Mouse (Mus musculus) limb, embryonic 11.5 days (tissue): ENCODE data around the gene Gfer. TPM values are rescaled to one million over a fixed set of nuclear protein-coding genes. Genes with fewer than 3 reads are reported as not detected.

Source experiments
- ATAC-seq: fragments of 200-750 bp; cut with Nextera tagmentation; 2 replicates; pipeline ENCODE4 v1.8.0; 2017; ENCODE audit warnings: low read depth; ENCODE audit not compliant: insufficient number of reproducible peaks, low FRiP score, low TSS enrichment
- DNase-seq: peaks from one replicate; pipeline ENCODE4 v3.0.0-alpha.2; 2015; ENCODE audit warnings: low spot score
- H3K27ac ChIP-seq: fragments of 300-500 bp; sonication (generic); replicated peaks from 2 replicates; pipeline ENCODE4 v1.5.1; 2014; ENCODE audit warnings: low read depth, mild to moderate bottlenecking, low read length
- H3K27me3 ChIP-seq: fragments of 300-500 bp; sonication (generic); 2 replicates; pipeline ENCODE4 v1.6.1; 2014; ENCODE audit warnings: mild to moderate bottlenecking, low read length, mixed read lengths; ENCODE audit not compliant: control insufficient read depth, insufficient read depth
- H3K36me3 ChIP-seq: fragments of 300-500 bp; sonication (generic); 2 replicates; pipeline ENCODE4 v1.6.1; 2014; ENCODE audit warnings: mild to moderate bottlenecking, low read length, moderate library complexity, mixed read lengths; ENCODE audit not compliant: control insufficient read depth, insufficient read depth
- H3K4me1 ChIP-seq: fragments of 300-500 bp; sonication (generic); 2 replicates; pipeline ENCODE4 v1.6.1; 2014; ENCODE audit warnings: low read length, mixed read lengths; ENCODE audit not compliant: control insufficient read depth, insufficient read depth
- H3K4me2 ChIP-seq: fragments of 300-500 bp; sonication (generic); 2 replicates; pipeline ENCODE4 v1.6.1; 2014; ENCODE audit warnings: low read depth, mild to moderate bottlenecking, moderate library complexity; ENCODE audit not compliant: severe bottlenecking
- H3K4me3 ChIP-seq: fragments of 300-500 bp; sonication (generic); 2 replicates; pipeline ENCODE4 v1.5.1; 2014; ENCODE audit warnings: low read depth, low read length
- H3K9ac ChIP-seq: fragments of 300-500 bp; sonication (generic); 2 replicates; pipeline ENCODE4 v1.6.1; 2014; ENCODE audit warnings: mild to moderate bottlenecking, low read length
- H3K9me3 ChIP-seq: fragments of 300-500 bp; sonication (generic); 2 replicates; pipeline ENCODE4 v1.6.1; 2016; ENCODE audit warnings: low read length; ENCODE audit not compliant: control insufficient read depth
- WGBS: fragments of 180-500 bp; shearing (Covaris S2); extraction: QIAGEN DNeasy Blood & Tissue Kit; methylation state at CpG from one replicate; pipeline ENCODE4 v1.1.7; 2014; 5-methylcytosine and 5-hydroxymethylcytosine counted together
- polyA plus RNA-seq: library from polyadenylated mRNA; unstranded; fragments of >200 nt; fragmentation: Nextera tagmentation; extraction: Ambion mirVana; gene quantifications from 2 replicates; pipeline ENCODE4 v1.2.1, GENCODE M21; 2014

Gene Gfer
- polyA plus RNA-seq = 53.0 and 63.3 TPM in 2 replicates

GRCm38 (mm10) chr17:24696011-24696697, at the start of gene Gfer, which contains the start of gene Noxo1:
TSS of gene Gfer (minus strand) at chr17:24696156.
TSS of gene Noxo1 (plus strand) at chr17:24696234.
- H3K9me3 ChIP-seq = no peaks in the 10 kb centered on the region
- H3K27me3 ChIP-seq = no peaks in the 10 kb centered on the region
- peaks cover 9% of the 10 kb centered on the region; the same call in 1 of the 2 replicates for H3K4me1 ChIP-seq
- peak within 1 kb of the TSS; percentile 88 for H3K4me3 ChIP-seq
- peak; percentile 87 for DNase-seq
- peak within 1 kb of the TSS; percentile 79 for H3K9ac ChIP-seq
- under 1% methylated on average over 42 of the region's 76 CpGs for WGBS
- H3K36me3 ChIP-seq = peaks cover 16% of the 10 kb centered on the region
- H3K27ac ChIP-seq = peak within 1 kb of the TSS; percentile 75
- peak within 1 kb of the TSS; percentile 87 for H3K4me2 ChIP-seq
- peak; percentile 84 for ATAC-seq

- H3K27me3 ChIP-seq = no peaks in the 10 kb centered on the region
- ATAC-seq (no peak), DNase-seq (no peak)
- H3K4me3 ChIP-seq = no peak overlapping the region
- no peaks in the 10 kb centered on the region; the same call in 1 of the 2 replicates for H3K36me3 ChIP-seq
- WGBS = 73% methylated on average over 3 of the region's 3 CpGs
- no peak overlapping the region for H3K4me2 ChIP-seq
- H3K27ac ChIP-seq = no peak overlapping the region
- no peaks in the 10 kb centered on the region for H3K9me3 ChIP-seq
- no peak overlapping the region for H3K9ac ChIP-seq
- H3K4me1 ChIP-seq = no peaks in the 10 kb centered on the region
Measured at GRCm38 (mm10) chr17:24744381-24744780, 48.4 kb upstream of the Gfer start.

GRCm38 (mm10) chr17:24743896-24744295, 47.9 kb upstream of the Gfer start:
- no peaks in the 10 kb centered on the region for H3K9me3 ChIP-seq
- no peak overlapping the region for H3K4me3 ChIP-seq
- H3K27me3 ChIP-seq = no peaks in the 10 kb centered on the region
- no peaks in the 10 kb centered on the region; the same call in 1 of the 2 replicates for H3K36me3 ChIP-seq
- H3K27ac ChIP-seq = no peak overlapping the region
- no peak overlapping the region for H3K4me2 ChIP-seq
- H3K4me1 ChIP-seq = no peaks in the 10 kb centered on the region
- no peak overlapping the region for H3K9ac ChIP-seq
- DNase-seq (no peak), ATAC-seq (no peak)
- WGBS = 79% methylated on average over 5 of the region's 5 CpGs

- no peaks in the 10 kb centered on the region; the same call in 1 of the 2 replicates for H3K36me3 ChIP-seq
- H3K27ac ChIP-seq = no peak overlapping the region
- no peak overlapping the region for H3K9ac ChIP-seq
- H3K9me3 ChIP-seq = no peaks in the 10 kb centered on the region
- no peaks in the 10 kb centered on the region for H3K27me3 ChIP-seq
- H3K4me1 ChIP-seq = peaks cover 1% of the 10 kb centered on the region; the same call in 1 of the 2 replicates
- no peak overlapping the region for H3K4me3 ChIP-seq
- WGBS = 85% methylated on average over 8 of the region's 8 CpGs
- no peak overlapping the region for H3K4me2 ChIP-seq
- no peak for ATAC-seq
- DNase-seq = no peak
Measured at GRCm38 (mm10) chr17:24742307-24742706, 46.4 kb upstream of the Gfer start.

- DNase-seq (no peak), ATAC-seq (no peak)
- Histone ChIP-seq H3K4me3 (no peak overlapping the region), H3K4me1 (peaks cover 9% of the 10 kb centered on the region; the same call in 1 of the 2 replicates), H3K9ac (no peak overlapping the region), H3K27me3 (no peaks in the 10 kb centered on the region), H3K36me3 (no peaks in the 10 kb centered on the region; the same call in 1 of the 2 replicates), H3K4me2 (no peak overlapping the region), H3K9me3 (no peaks in the 10 kb centered on the region), H3K27ac (no peak overlapping the region)
- WGBS = 82% methylated on average over 8 of the region's 8 CpGs
Measured at GRCm38 (mm10) chr17:24739926-24740325, 44.0 kb upstream of the Gfer start.

GRCm38 (mm10) chr17:24738238-24738637, 42.3 kb upstream of the Gfer start:
- ATAC-seq (no peak), DNase-seq (no peak)
- Histone ChIP-seq H3K9ac (no peak overlapping the region), H3K9me3 (no peaks in the 10 kb centered on the region), H3K36me3 (no peaks in the 10 kb centered on the region; the same call in 1 of the 2 replicates), H3K27ac (no peak overlapping the region), H3K4me2 (no peak overlapping the region), H3K4me1 (peaks cover 9% of the 10 kb centered on the region; the same call in 1 of the 2 replicates), H3K4me3 (no peak overlapping the region), H3K27me3 (no peaks in the 10 kb centered on the region)
- 83% methylated on average over 4 of the region's 4 CpGs for WGBS

- 30% methylated on average over 8 of the region's 8 CpGs for WGBS
- H3K4me1 ChIP-seq = peaks cover 9% of the 10 kb centered on the region; the same call in 1 of the 2 replicates
Measured at GRCm38 (mm10) chr17:24737135-24737810, 41.3 kb upstream of the Gfer start.

GRCm38 (mm10) chr17:24736330-24737051, 40.5 kb upstream of the Gfer start, which contains the start of gene Msrb1:
TSS of gene Msrb1 (plus strand) at chr17:24736642.
- H3K27ac ChIP-seq = no peak within 1 kb of the TSS
- 2% methylated on average over 29 of the region's 29 CpGs for WGBS

More at GRCm38 (mm10) chr17:24737135-24737810, 41.3 kb upstream of the Gfer start:
- no peaks in the 10 kb centered on the region; the same call in 1 of the 2 replicates for H3K36me3 ChIP-seq
- peak overlapping the region; percentile 58 for H3K4me3 ChIP-seq
- peak overlapping the region; percentile 60 for H3K4me2 ChIP-seq
- DNase-seq = no peak
- H3K9ac ChIP-seq = peak overlapping the region; percentile 28
- ATAC-seq = no peak
- no peaks in the 10 kb centered on the region for H3K27me3 ChIP-seq
- H3K27ac ChIP-seq = no peak overlapping the region
- H3K9me3 ChIP-seq = no peaks in the 10 kb centered on the region

More at GRCm38 (mm10) chr17:24736330-24737051, 40.5 kb upstream of the Gfer start, which contains the start of gene Msrb1:
- peak; percentile 95 for ATAC-seq
- no peaks in the 10 kb centered on the region for H3K27me3 ChIP-seq
- H3K9ac ChIP-seq = peak within 1 kb of the TSS; percentile 28
- no peaks in the 10 kb centered on the region for H3K9me3 ChIP-seq
- peaks cover 9% of the 10 kb centered on the region; the same call in 1 of the 2 replicates for H3K4me1 ChIP-seq
- peak; percentile 94 for DNase-seq
- H3K4me2 ChIP-seq = peak within 1 kb of the TSS; percentile 60
- H3K36me3 ChIP-seq = no peaks in the 10 kb centered on the region; the same call in 1 of the 2 replicates
- peak within 1 kb of the TSS; percentile 58 for H3K4me3 ChIP-seq
